Mouse (Mus musculus) hindlimb bud, embryonic 11.5 days (tissue): Measurements from ENCODE around the gene Wdr24.
"Not testable (repeated sequence)": the region's sequence is repeated elsewhere in the genome, so short reads cannot be mapped to it uniquely, and the experiment has no call there.

Experiments used
- DNase-seq: peaks from one replicate; pipeline ENCODE4 v3.0.0-alpha.2; 2012; ENCODE audit warnings: low read depth, low spot score; ENCODE audit errors: extremely low spot score

Gene Wdr24

GRCm38 (mm10) chr17:25844396-25844901 is 21.0 kb downstream of the Wdr24 start, which contains the start of gene Rhot2:
Gene Rhot2, minus strand, starts transcription at chr17:25844851.
- DNase-seq = no peak

GRCm38 (mm10) chr17:25860229-25860628 is 36.8 kb downstream of the Wdr24 start:
- DNase-seq = no peak

GRCm38 (mm10) chr17:25860832-25861703 is 37.6 kb downstream of the Wdr24 start, which contains the start of gene Wdr90:
Gene Wdr90, minus strand, starts transcription at chr17:25861501.
- no peak for DNase-seq

- no peak for DNase-seq
Observed at GRCm38 (mm10) chr17:25861704-25862612, 38.5 kb downstream of the Wdr24 start.

- no peak for DNase-seq
Observed at GRCm38 (mm10) chr17:25863681-25864080, 40.3 kb downstream of the Wdr24 start.

- DNase-seq = no peak
Observed at GRCm38 (mm10) chr17:25864311-25864710, 40.9 kb downstream of the Wdr24 start.

GRCm38 (mm10) chr17:25865288-25865687 is 41.9 kb downstream of the Wdr24 start:
- no peak for DNase-seq

GRCm38 (mm10) chr17:25866172-25866571 is 42.7 kb downstream of the Wdr24 start:
- no peak for DNase-seq

- DNase-seq = no peak
Observed at GRCm38 (mm10) chr17:25867509-25867835, 44.0 kb downstream of the Wdr24 start.

- DNase-seq = no peak
Observed at GRCm38 (mm10) chr17:25867836-25868600, 44.6 kb downstream of the Wdr24 start.

- no peak for DNase-seq
Observed at GRCm38 (mm10) chr17:25868601-25869191, 45.3 kb downstream of the Wdr24 start, which contains the start of gene Mcrip2. Gene Mcrip2, minus strand, starts transcription at chr17:25868764.

GRCm38 (mm10) chr17:25869498-25869897 is 46.1 kb downstream of the Wdr24 start:
- no peak for DNase-seq

- no peak for DNase-seq
Observed at GRCm38 (mm10) chr17:25869954-25870353, 46.5 kb downstream of the Wdr24 start.

- DNase-seq = not testable (repeated sequence)
Observed at GRCm38 (mm10) chr17:25871566-25871965, 48.1 kb downstream of the Wdr24 start.

GRCm38 (mm10) chr17:25872676-25873075 is 49.2 kb downstream of the Wdr24 start:
- no peak for DNase-seq

GRCm38 (mm10) chr17:25873405-25874147 is 50.1 kb downstream of the Wdr24 start:
- no peak for DNase-seq

- no peak for DNase-seq
Observed at GRCm38 (mm10) chr17:25874148-25874720, 50.8 kb downstream of the Wdr24 start.

- DNase-seq = peak; percentile 96
Observed at GRCm38 (mm10) chr17:25874721-25875170, 51.3 kb downstream of the Wdr24 start, which contains the start of gene Mettl26. Gene Mettl26, plus strand, starts transcription at chr17:25875074.
